Mouse (Mus musculus): ENCODE data around the gene Cfap74. TPM values are rescaled to one million over a fixed set of nuclear protein-coding genes. Genes with fewer than 3 reads are reported as not detected.
"Not testable (repeated sequence)": the region's sequence is repeated elsewhere in the genome, so short reads cannot be mapped to it uniquely, and the experiment has no call there.

Cfap74 gene
- polyA plus RNA-seq, 1 experiment = 2.1 TPM

DNA sequence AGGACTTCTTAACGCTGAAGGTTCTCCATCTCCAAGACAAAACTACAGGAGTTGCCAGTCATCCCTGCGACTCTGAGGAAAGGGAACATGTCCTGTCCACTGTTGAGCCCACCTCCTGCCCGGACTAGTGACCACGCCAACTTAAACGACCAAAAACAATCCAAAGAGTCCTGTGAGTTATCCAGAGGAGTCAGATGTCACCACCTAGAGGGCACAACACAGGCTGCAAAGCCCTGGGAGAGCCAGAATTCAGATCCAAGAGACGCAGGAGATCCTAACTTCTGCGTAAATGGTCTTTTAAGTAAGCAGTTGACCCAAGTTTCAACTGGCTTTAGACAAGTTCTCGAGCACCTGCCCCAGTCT lies 314 bp upstream of the Cfap74 start:
- DNase-seq (ENCODE audit: low read depth) = no peak

DNA sequence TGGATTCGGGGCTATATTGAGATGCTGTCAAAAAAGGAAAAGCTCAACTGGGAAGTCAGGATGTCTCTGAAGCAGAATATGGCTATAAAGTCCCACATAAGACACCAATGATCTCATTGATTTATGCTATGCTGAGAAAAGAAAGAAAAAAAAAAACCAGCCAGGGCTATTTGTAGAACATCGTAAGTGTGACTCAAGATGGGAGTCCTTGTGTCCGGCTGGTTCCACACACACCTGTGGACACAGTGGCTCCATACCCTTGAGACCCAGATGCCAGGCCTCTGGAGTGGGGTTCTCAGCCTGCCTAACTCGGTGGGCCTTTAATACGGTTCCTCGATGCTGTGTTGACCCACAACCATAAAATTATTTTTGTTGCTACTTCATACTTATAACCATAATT lies 3.1 kb downstream of the Cfap74 start:
- no peak for DNase-seq (ENCODE audit: low read depth)

- DNase-seq (ENCODE audit: low read depth) = no peak
These were observed 4.8 kb downstream of the Cfap74 start for GRCm38 (mm10) chr4:155413641-155414335.

- no peak for DNase-seq (ENCODE audit: low read depth)
These were observed 5.8 kb downstream of the Cfap74 start for GRCm38 (mm10) chr4:155414656-155415235.

DNA sequence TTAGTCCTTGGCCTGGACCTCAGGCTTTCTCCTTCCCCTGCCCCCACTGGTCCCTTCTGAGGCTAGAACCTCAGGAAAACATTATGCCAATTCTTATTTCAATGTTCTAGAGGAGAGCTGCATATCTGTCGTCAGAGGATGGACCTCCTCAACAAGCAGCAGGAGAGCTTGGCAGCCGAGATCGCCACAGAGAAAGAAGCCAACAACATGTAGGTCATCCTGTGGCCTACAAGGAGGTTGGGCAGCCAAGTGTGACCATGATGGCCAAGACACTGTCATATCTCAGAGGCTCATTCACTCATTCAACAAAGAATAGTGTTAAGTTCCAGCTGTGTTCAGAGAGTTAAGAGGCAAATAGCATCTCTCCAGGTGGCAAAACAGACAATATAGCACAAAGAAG lies 11.1 kb downstream of the Cfap74 start:
- no peak for DNase-seq (ENCODE audit: low read depth)

- not testable (repeated sequence) for DNase-seq (ENCODE audit: low read depth)
These were observed 12.7 kb downstream of the Cfap74 start for GRCm38 (mm10) chr4:155421412-155422370.

GRCm38 (mm10) chr4:155423988-155424387 lies 15.0 kb downstream of the Cfap74 start:
- no peak for DNase-seq (ENCODE audit: low read depth)

GRCm38 (mm10) chr4:155426272-155426671 lies 17.3 kb downstream of the Cfap74 start:
- no peak for DNase-seq (ENCODE audit: low read depth)

DNA sequence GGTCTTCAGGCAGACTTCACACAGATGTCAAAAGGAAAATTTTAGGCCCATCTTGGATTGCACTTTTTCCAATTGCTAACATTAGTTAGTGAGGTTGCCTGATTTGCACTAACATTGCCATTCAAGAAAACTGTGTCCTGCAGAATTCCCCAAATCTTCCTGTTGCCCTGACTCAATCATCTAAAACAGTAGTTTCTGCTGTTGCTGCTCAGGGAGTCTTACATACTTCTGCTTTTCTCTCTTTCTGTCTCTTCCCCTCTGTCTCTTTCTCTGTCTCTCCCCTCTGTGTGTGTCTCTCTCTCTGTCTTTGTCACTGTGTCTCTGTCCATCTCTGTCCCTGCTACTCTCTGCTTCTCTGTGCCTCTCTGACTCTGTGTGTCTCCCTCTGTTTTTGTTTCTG lies 19.5 kb downstream of the Cfap74 start:
- no peak for DNase-seq (ENCODE audit: low read depth)

DNA sequence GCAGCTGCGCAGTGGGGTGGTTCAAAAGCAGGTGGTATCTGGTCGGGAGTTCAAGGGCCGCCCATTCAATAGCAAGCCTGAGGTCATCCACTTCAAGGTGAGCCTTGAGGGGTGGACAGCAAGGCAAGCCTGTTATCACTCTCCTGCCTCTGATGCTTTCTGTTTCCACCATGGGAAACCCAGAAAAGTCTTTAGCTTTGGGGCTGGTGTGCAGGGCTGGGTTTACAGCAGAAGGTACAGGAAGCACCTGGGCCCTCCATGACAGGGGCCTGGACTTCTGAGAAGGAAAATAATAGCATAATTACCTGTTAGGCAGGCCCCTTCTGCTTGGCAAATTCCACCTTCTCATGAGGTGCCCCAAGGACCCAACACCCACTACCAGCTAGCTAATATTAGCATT lies 20.2 kb downstream of the Cfap74 start:
- no peak for DNase-seq (ENCODE audit: low read depth)

DNA sequence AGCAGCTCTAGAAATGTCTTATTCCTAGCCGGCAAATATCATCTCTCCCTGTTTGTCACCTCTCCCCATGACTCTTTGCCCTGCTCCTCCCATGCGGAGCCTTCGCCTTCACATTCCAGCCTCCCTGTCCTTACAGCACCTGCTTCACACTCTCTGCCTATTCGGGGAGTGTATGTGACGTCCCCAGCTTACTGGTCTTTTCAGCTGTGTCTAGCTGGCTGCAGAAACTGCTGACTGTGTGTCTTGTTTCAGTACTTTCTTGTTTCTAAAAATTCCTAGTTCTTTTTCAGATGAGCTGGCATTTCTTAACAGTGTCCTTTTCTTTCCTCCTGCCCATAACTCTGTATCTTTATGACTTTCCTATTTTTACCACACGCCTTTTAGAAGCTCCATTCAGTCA lies 23.4 kb downstream of the Cfap74 start:
- no peak for DNase-seq (ENCODE audit: low read depth)

DNA sequence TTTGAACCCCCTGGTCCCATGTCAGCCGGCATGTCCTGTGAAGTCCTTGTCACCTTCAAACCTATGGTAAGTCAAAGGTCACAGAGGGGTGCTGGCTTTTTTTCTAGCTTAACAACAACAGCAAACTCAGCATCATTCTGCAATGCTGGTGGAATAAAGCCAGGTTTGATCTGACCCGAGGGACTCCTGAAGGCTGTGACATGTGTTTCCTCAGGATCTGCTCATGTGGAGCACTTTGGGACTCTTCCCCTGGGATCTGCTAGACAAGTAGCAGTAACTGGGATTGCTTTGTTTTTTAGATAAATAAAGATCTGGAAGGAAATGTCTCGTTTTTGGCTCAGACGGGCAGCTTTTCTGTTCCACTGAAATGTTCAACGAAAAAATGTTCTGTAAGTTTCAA lies 25.0 kb downstream of the Cfap74 start:
- no peak for DNase-seq (ENCODE audit: low read depth)

- no peak for DNase-seq (ENCODE audit: low read depth)
These were observed 33.8 kb downstream of the Cfap74 start for GRCm38 (mm10) chr4:155442808-155443207.

GRCm38 (mm10) chr4:155451597-155451996 lies 42.6 kb downstream of the Cfap74 start:
- DNase-seq (ENCODE audit: low read depth) = no peak

DNA sequence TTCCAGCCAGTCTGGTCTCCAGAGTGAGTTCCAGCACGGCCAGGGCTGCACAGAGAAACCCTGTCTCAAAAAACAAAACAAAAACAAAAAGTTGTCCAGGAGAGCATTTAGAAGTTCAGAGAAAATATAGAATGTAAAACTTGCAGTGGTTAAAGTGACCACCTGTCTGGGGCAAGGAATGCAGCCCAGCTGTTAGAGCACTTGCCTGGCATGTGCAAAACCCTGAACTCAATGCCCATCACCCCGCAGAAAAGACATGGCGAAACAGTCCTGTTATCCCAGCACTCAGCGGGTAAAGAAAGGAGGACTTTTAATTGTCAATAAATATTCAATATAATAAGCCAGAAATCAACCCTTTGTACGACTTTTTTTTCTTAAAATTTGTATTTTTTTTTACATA lies 49.6 kb downstream of the Cfap74 start:
- DNase-seq (ENCODE audit: low read depth) = no peak

DNA sequence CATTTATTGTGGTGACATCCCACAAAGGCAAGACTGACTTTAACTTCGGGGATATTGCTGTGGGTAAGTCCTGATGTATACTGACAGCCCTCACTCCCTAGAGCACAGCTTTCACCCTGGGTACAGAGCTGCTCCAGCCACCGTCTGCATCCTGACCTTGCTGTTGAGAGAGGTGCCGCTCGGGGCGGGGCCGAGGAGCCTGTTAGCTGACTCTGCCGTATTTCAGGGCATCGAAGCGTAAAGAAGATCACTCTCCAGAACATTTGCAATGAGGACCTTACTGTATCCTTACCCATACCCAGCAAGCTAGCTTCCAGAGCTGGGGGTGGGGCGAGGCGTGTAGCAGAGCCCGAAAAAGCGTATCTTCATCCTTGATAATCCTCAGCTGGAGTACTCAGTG lies 54.1 kb downstream of the Cfap74 start:
- DNase-seq (ENCODE audit: low read depth) = no peak

GRCm38 (mm10) chr4:155463611-155464010 lies 54.6 kb downstream of the Cfap74 start:
- no peak for DNase-seq (ENCODE audit: low read depth)

DNA sequence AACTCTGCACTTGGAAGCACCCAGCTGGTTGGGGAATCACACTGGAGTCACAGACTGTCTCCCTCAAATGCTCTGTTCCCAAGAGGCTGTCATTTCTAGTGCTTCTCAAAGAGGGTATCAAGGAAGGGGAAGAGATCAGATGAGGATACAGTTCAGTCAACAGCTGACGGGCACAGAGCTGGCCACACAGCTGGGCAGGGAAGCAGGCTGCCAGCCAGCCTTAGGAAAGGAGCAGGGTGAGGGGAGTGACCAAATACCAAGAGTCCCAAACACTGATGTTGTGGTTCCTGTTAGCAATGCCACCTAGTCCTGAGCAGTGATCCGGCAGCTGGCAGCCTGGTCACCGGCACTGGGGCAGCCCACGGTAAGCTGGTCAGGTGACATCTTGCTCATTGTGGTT lies 55.1 kb downstream of the Cfap74 start:
- DNase-seq (ENCODE audit: low read depth) = no peak

GRCm38 (mm10) chr4:155465607-155466006 lies 56.6 kb downstream of the Cfap74 start:
- no peak for DNase-seq (ENCODE audit: low read depth)

DNA sequence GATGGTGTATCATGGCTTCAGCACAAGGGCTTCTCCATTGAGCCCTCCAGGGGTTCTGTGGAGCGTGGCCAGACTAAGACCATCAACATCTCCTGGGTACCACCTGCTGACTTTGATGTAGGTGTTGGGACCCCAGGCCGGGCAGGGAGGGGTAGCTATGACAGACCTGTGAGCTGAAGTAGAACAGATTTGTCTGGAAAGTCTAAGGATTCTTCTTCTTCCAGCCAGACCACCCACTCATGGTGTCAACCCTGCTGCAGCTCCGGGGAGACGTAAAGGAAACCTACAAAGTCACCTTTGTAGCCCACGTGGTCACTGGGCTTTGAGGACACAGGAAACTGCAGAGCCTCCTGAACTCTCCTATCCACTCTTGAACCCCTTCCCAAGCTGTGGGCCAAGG lies 57.1 kb downstream of the Cfap74 start:
- DNase-seq (ENCODE audit: low read depth) = no peak

DNA sequence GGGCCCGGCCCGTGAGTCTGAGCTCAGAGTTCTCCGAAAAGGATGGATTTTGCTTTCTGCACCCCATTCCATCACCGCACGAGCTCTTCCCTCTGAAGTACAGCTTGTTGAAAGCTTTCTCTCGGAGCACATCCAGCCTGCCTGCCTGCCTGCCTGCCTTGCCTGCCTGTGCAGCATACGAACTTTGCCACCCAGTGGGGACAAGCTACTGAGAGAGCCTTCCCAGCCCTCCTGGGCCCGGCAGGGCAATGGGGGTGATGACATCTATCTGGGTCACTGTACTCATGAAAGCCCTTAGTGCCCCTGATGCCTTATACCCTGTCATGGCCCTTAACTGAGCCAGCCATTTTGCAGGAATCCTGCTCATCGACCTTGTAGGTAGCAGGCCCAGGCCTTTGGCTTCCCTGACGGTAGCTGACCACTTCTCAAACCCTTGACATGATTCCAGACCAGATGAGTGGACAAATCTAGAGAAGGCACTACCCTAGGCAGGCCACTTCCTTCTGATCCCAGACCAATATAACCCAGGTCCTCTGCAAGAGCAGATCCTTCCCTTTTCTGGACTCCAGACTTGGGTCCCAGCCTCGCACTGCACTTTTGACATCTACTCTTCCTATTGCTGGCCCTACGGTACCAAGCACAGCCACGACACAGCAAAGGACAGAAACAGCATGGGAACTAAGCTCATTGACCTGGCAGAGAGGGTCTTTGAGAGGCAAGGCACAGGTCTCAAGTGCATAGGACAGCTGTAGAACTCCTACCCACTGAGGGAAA lies 58.4 kb downstream of the Cfap74 start:
- no peak for DNase-seq (ENCODE audit: low read depth)

- no peak for DNase-seq (ENCODE audit: low read depth)
These were observed 60.0 kb downstream of the Cfap74 start, which contains the start of gene Tmem52 for GRCm38 (mm10) chr4:155468952-155469351. Gene Tmem52, plus strand, starts transcription at chr4:155469114.

Measured in gonadal fat pad, adult 2 months (tissue).